Mouse (Mus musculus) cerebellum, adult 11-12 months (tissue): ENCODE data around the gene P2rx7.

ENCODE experiments used
- DNase-seq: peaks from one replicate; pipeline ENCODE4 v3.0.0; 2022

P2rx7 gene

GRCm38 (mm10) chr5:122733881-122734280, 90.2 kb downstream of the P2rx7 start:
- DNase-seq = no peak

GRCm38 (mm10) chr5:122735853-122736252, 92.1 kb downstream of the P2rx7 start:
- no peak for DNase-seq

- no peak for DNase-seq
Observed at GRCm38 (mm10) chr5:122736761-122737160, 93.0 kb downstream of the P2rx7 start.
